Mouse (Mus musculus): ENCODE data around the gene Rbm39.

DNA sequence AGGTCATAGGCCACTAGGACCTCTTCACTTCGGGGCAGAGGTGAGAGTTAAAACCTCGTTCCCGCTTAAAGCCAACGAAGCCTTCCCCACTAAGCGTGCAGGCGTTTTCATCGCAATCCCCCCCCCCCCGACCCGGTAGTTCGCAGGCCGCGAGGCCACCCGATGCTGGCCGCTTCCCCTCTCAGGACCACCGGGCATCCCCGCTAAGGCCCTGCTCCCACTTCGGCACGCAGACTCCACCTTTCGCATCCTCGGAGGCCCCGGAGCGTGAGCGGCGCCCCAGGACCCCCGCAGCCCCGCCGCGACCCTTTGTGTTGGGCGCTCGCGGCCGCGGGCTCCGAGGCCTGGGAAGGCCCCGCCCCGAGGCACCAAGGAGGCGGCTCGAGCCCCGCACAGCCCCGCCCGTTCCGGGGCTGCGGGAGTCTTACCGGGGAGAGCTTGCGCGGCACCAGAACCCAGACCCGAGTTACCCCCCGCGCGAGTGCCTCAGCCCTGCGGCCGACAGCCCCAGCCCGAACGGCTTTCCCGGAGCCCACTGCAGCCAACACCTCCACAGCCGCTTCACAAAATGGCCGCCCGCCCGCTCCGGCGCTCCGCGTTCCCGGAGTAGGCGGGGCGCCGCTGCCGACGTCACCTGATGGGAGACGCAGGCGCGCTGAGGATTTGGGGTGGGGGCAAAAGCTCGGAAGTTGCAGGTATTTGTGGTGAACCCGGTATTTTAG, 68.5 kb downstream of the Rbm39 start, which contains the start of the genes Cpne1 and Rbm12:
- TF ChIP-seq POLR2A (IDR thresholded peaks at IDR 0.05; ENCODE audit: borderline replicate concordance, low read depth, low read length) (no peak), CTCF (IDR thresholded peaks at IDR 0.05; ENCODE audit: low read depth, low read length) (no peak)

All from bone marrow macrophage, adult 2 months (primary cell).